Mouse (Mus musculus) kidney, postnatal 0 days (tissue): ENCODE measurements around the gene Sppl2c. TPM values are rescaled to one million over a fixed set of nuclear protein-coding genes. Genes with fewer than 3 reads are reported as not detected.

Experiments used
- ATAC-seq: fragments of 200-750 bp; cut with Nextera tagmentation; replicated peaks from 2 replicates; pipeline ENCODE4 v1.8.0; 2017; ENCODE audit warnings: low read depth, moderate number of reproducible peaks, moderate TSS enrichment, moderate library complexity; ENCODE audit not compliant: low FRiP score
- DNase-seq: peaks from one replicate; pipeline ENCODE4 v3.0.0-alpha.2; 2016; ENCODE audit warnings: low spot score
- H3K27ac ChIP-seq: fragments of 300-500 bp; sonication (generic); 2 replicates; pipeline ENCODE4 v1.5.1; 2014; ENCODE audit warnings: mild to moderate bottlenecking
- H3K27me3 ChIP-seq: fragments of 300-500 bp; sonication (generic); 2 replicates; pipeline ENCODE4 v1.6.1; 2014; ENCODE audit warnings: low read length, mixed read lengths; ENCODE audit not compliant: insufficient read depth
- H3K36me3 ChIP-seq: fragments of 300-500 bp; sonication (generic); 2 replicates; pipeline ENCODE4 v1.6.1; 2014; ENCODE audit warnings: low read length, mixed read lengths; ENCODE audit not compliant: insufficient read depth
- H3K4me1 ChIP-seq: fragments of 300-500 bp; sonication (generic); replicated peaks from 2 replicates; pipeline ENCODE4 v1.6.1; 2014; ENCODE audit warnings: antibody characterized with exemption, low read length, mixed read lengths; ENCODE audit not compliant: insufficient read depth
- H3K4me2 ChIP-seq: fragments of 300-500 bp; sonication (generic); 2 replicates; pipeline ENCODE4 v1.6.1; 2014; ENCODE audit warnings: mild to moderate bottlenecking, low read length, moderate library complexity, mixed read lengths
- H3K4me3 ChIP-seq: fragments of 300-500 bp; sonication (generic); replicated peaks from 2 replicates; pipeline ENCODE4 v1.5.1; 2014; ENCODE audit warnings: low read depth, low read length
- H3K9ac ChIP-seq: fragments of 300-500 bp; sonication (generic); 2 replicates; pipeline ENCODE4 v1.6.1; 2014; ENCODE audit warnings: low read depth, low read length
- H3K9me3 ChIP-seq: fragments of 300-500 bp; sonication (generic); replicated peaks from 2 replicates; pipeline ENCODE4 v1.6.1; 2016; ENCODE audit warnings: low read length, inconsistent platforms, mixed read lengths
- CTCF ChIP-seq: IDR thresholded peaks from 2 replicates; pipeline ENCODE4 v1.5.1; 2016; ENCODE audit warnings: antibody characterized with exemption, low read depth, mild to moderate bottlenecking, moderate library complexity
- WGBS: fragments of 180-500 bp; shearing (Covaris S2); extraction: QIAGEN DNeasy Blood & Tissue Kit; methylation state at CpG from one replicate; pipeline ENCODE4 v1.1.7; 2014; 5-methylcytosine and 5-hydroxymethylcytosine counted together
- polyA plus RNA-seq: library from polyadenylated mRNA; unstranded; fragments of >200 nt; fragmentation: Nextera tagmentation; extraction: Ambion mirVana; gene quantifications from 2 replicates; pipeline ENCODE4 v1.2.1, GENCODE M21; 2015

Sppl2c gene
- polyA plus RNA-seq, 1 experiment from 2014 or later, result not detected

GRCm38 (mm10) chr11:104154820-104155635 lies 31.1 kb upstream of the Sppl2c start:
- Histone ChIP-seq H3K9me3 (no peaks in the 10 kb centered on the region), H3K27me3 (peaks cover 9% of the 10 kb centered on the region; the same call in 1 of the 2 replicates), H3K4me3 (no peak overlapping the region), H3K4me1 (no peaks in the 10 kb centered on the region), H3K27ac (no peak overlapping the region), H3K4me2 (no peak overlapping the region), H3K36me3 (no peaks in the 10 kb centered on the region), H3K9ac (no peak overlapping the region)
- ATAC-seq (peak; percentile 43; the same call in 1 of the 2 replicates), DNase-seq (peak; percentile 43)
- no peak for TF ChIP-seq CTCF
- WGBS, result 16% methylated on average over 9 of the region's 9 CpGs

- Histone ChIP-seq H3K27ac (no peak overlapping the region), H3K9me3 (no peaks in the 10 kb centered on the region)
These were observed 30.2 kb upstream of the Sppl2c start for GRCm38 (mm10) chr11:104155899-104156298.

GRCm38 (mm10) chr11:104156391-104156790 lies 29.7 kb upstream of the Sppl2c start:
- peaks cover 9% of the 10 kb centered on the region; the same call in 1 of the 2 replicates for H3K27me3 ChIP-seq
- no peak overlapping the region for H3K9ac ChIP-seq
- no peak for TF ChIP-seq CTCF
- DNase-seq (no peak), ATAC-seq (no peak)
- no peaks in the 10 kb centered on the region for H3K4me1 ChIP-seq
- H3K4me3 ChIP-seq, result no peak overlapping the region
- no peak overlapping the region for H3K27ac ChIP-seq
- no peaks in the 10 kb centered on the region for H3K9me3 ChIP-seq
- H3K4me2 ChIP-seq, result no peak overlapping the region
- no peaks in the 10 kb centered on the region for H3K36me3 ChIP-seq
- WGBS, result 69% methylated on average over 3 of the region's 3 CpGs

More at GRCm38 (mm10) chr11:104155899-104156298, 30.2 kb upstream of the Sppl2c start:
- no peak for TF ChIP-seq CTCF
- DNase-seq (no peak), ATAC-seq (no peak)
- H3K4me1 ChIP-seq, result no peaks in the 10 kb centered on the region
- H3K4me3 ChIP-seq, result no peak overlapping the region
- H3K4me2 ChIP-seq, result no peak overlapping the region
- no peaks in the 10 kb centered on the region for H3K36me3 ChIP-seq
- H3K27me3 ChIP-seq, result peaks cover 9% of the 10 kb centered on the region; the same call in 1 of the 2 replicates
- no peak overlapping the region for H3K9ac ChIP-seq

DNA sequence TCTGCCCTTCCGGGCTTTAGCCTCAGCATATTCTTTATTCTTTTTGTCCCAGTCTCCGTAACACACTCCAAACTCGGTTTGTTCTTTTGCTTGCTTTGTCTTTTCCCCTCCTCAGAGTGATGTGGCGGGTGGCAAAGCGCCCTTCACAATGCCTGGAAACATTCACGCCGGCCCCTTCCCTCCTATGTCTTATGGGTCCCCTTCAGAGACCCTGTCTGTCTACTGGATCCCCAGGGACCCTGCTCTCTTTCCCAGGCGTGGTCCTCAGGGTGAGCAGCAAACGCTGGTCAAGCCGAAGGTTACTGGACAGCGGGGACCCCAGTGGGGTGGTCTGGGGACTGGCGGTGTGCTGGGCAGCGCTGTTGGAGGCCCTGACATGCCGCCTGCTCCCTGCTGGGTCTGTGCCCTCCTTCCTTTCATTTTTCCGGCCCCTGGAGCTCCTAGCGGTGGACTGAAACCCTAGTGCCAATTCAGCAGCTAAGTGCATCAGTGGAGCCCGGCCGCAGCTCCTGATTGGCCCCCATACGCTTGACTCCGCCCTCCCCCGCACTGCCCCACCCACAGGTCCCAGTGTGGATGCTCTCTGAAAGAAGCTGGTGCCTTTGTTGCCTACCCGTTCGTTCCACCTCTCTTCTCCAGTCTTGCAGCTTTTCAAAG lies 28.4 kb upstream of the Sppl2c start:
- no peak overlapping the region for H3K27ac ChIP-seq
- peaks cover 9% of the 10 kb centered on the region; the same call in 1 of the 2 replicates for H3K27me3 ChIP-seq
- WGBS, result 6% methylated on average over 23 of the region's 23 CpGs
- H3K4me2 ChIP-seq, result peak overlapping the region; percentile 44
- TF ChIP-seq CTCF, result peak; percentile 40; the same call in 1 of the 2 replicates
- peak; percentile 57 for ATAC-seq
- no peaks in the 10 kb centered on the region for H3K36me3 ChIP-seq
- no peak overlapping the region for H3K9ac ChIP-seq
- H3K9me3 ChIP-seq, result no peaks in the 10 kb centered on the region
- peak; percentile 80 for DNase-seq
- no peaks in the 10 kb centered on the region for H3K4me1 ChIP-seq
- peak overlapping the region; percentile 23; the same call in 1 of the 2 replicates for H3K4me3 ChIP-seq

GRCm38 (mm10) chr11:104158260-104158907 lies 27.7 kb upstream of the Sppl2c start:
- Histone ChIP-seq H3K9ac (no peak overlapping the region), H3K36me3 (no peaks in the 10 kb centered on the region), H3K9me3 (no peaks in the 10 kb centered on the region), H3K4me1 (no peaks in the 10 kb centered on the region), H3K4me2 (peak overlapping the region; percentile 44), H3K4me3 (peak overlapping the region; percentile 23; the same call in 1 of the 2 replicates), H3K27me3 (peaks cover 9% of the 10 kb centered on the region; the same call in 1 of the 2 replicates), H3K27ac (no peak overlapping the region)
- DNase-seq (no peak), ATAC-seq (no peak)
- 5% methylated on average over 17 of the region's 17 CpGs for WGBS
- TF ChIP-seq CTCF, result no peak

DNA sequence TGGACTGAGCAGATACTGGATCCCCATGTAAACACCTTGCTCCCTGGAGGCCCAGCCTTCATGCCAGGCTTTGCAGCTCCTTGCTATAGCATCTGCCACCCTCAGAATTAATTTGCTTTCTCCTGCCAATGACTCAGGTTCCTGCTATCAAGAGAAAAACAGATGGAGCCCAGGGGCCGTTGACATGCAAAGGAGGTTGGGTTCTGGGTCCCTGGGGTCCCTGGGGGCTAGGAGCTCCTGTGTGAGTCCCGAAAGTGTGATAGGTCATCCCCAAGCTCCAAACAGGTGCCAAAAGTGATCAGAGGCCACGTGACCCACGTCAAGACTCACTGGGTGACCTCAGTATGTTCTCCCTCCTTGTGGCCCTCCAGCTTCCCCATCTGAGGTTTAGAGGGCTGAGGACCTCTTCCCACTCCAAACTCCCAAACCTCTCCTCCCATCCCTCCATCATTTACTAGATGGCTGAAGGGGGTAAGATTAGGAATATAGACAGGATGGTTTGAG lies 26.3 kb upstream of the Sppl2c start:
- no peak for ATAC-seq

More for the DNA sequence above, 26.3 kb upstream of the Sppl2c start:
- Histone ChIP-seq H3K27ac (no peak overlapping the region), H3K9ac (no peak overlapping the region), H3K36me3 (no peaks in the 10 kb centered on the region), H3K4me2 (no peak overlapping the region), H3K27me3 (peaks cover 9% of the 10 kb centered on the region; the same call in 1 of the 2 replicates), H3K4me1 (no peaks in the 10 kb centered on the region), H3K4me3 (no peak overlapping the region), H3K9me3 (no peaks in the 10 kb centered on the region)
- no peak for DNase-seq
- no peak for TF ChIP-seq CTCF
- 74% methylated on average over 4 of the region's 4 CpGs for WGBS
